Mouse (Mus musculus): ENCODE measurements around the gene Tceanc2. TPM values are rescaled to one million over a fixed set of nuclear protein-coding genes. Genes with fewer than 3 reads are reported as not detected.

Tceanc2 gene
- total and polyA plus RNA-seq, 3 experiments, result 1.9 to 9.4 TPM; not detected in 1

- DNase-seq (ENCODE audit: low read depth, low spot score), result peak; percentile 42
- Histone ChIP-seq H3K4me3 (ENCODE audit: control insufficient read depth in 1 of 2, insufficient read depth in 1 of 2, low read depth in 2 of 2, low read length in 2 of 2) (peak overlapping the region in 1 of 2 experiments; percentile 18; a peak in 2 of 4 replicates), H3K9me3 (replicated peaks; ENCODE audit: insufficient read depth, low read length) (no peaks in the 10 kb centered on the region), H3K27me3 (ENCODE audit: control insufficient read depth in 1 of 2, insufficient read depth in 2 of 2, low read length in 2 of 2) (no peaks in the 10 kb centered on the region), H3K9ac (ENCODE audit: control insufficient read depth, low read depth, low read length, poor library complexity, severe bottlenecking) (no peak overlapping the region), H3K27ac (ENCODE audit: control insufficient read depth, low read depth, low read length) (no peak overlapping the region), H3K4me1 (ENCODE audit: control insufficient read depth in 1 of 2, insufficient read depth in 2 of 2, low read length in 2 of 2) (peaks cover 6 to 11% of the 10 kb centered on the region in 2 experiments), H3K79me2 (ENCODE audit: control insufficient read depth, insufficient read depth, low read length, poor library complexity) (no peaks in the 10 kb centered on the region), H3K36me3 (ENCODE audit: control insufficient read depth in 1 of 2, insufficient read depth in 2 of 2, low read length in 2 of 2) (0 out of 4 replicates have a peak, but pooled peaks cover 0 to 6% of the 10 kb centered on the region in 2 experiments)
- TF ChIP-seq BHLHE40 (IDR thresholded peaks at IDR 0.05; ENCODE audit: borderline replicate concordance, low read depth, low read length) (no peak), ZKSCAN1 (IDR thresholded peaks at IDR 0.05; ENCODE audit: low read depth, low read length) (no peak), GATA1 (IDR thresholded peaks at IDR 0.05; ENCODE audit: low read depth, low read length) (peak; percentile 55), SMC3 (IDR thresholded peaks at IDR 0.05; ENCODE audit: low read depth, low read length) (0 out of 2 replicates have a peak, but pooled peaks have one; percentile 2), RCOR1 (IDR thresholded peaks at IDR 0.05; ENCODE audit: low read depth, low read length) (peak; percentile 73), EP300 (IDR thresholded peaks at IDR 0.05; ENCODE audit: low read depth in 1 of 2, low read length in 2 of 2) (peak; percentile 24 to 31; a peak in 2 of 4 replicates), MAX (IDR thresholded peaks at IDR 0.05; ENCODE audit: low read length) (0 out of 2 replicates have a peak, but pooled peaks have one; percentile 23), TAL1 (IDR thresholded peaks at IDR 0.05; ENCODE audit: low read length) (no peak), SIN3A (IDR thresholded peaks at IDR 0.05; ENCODE audit: low read length) (peak; percentile 47)
Measured at GRCm38 (mm10) chr4:107159166-107159773, 19.6 kb downstream of the Tceanc2 start.

- 0 out of 4 replicates have a peak, but pooled peaks cover 0 to 6% of the 10 kb centered on the region in 2 experiments for H3K36me3 ChIP-seq (ENCODE audit: control insufficient read depth in 1 of 2, insufficient read depth in 2 of 2, low read length in 2 of 2)
Measured at GRCm38 (mm10) chr4:107156983-107157401, 21.9 kb downstream of the Tceanc2 start.

GRCm38 (mm10) chr4:107152571-107152970, 26.3 kb downstream of the Tceanc2 start:
- Histone ChIP-seq H3K4me3 (ENCODE audit: control insufficient read depth in 1 of 2, insufficient read depth in 1 of 2, low read depth in 2 of 2, low read length in 2 of 2) (no peak overlapping the region), H3K9ac (ENCODE audit: control insufficient read depth, low read depth, low read length, poor library complexity, severe bottlenecking) (no peak overlapping the region), H3K4me1 (ENCODE audit: control insufficient read depth in 1 of 2, insufficient read depth in 2 of 2, low read length in 2 of 2) (no peaks in the 10 kb centered on the region), H3K79me2 (ENCODE audit: control insufficient read depth, insufficient read depth, low read length, poor library complexity) (no peaks in the 10 kb centered on the region), H3K36me3 (ENCODE audit: control insufficient read depth in 1 of 2, insufficient read depth in 2 of 2, low read length in 2 of 2) (no peaks in the 10 kb centered on the region), H3K27ac (ENCODE audit: control insufficient read depth, low read depth, low read length) (no peak overlapping the region), H3K27me3 (ENCODE audit: control insufficient read depth in 1 of 2, insufficient read depth in 2 of 2, low read length in 2 of 2) (no peaks in the 10 kb centered on the region), H3K9me3 (replicated peaks; ENCODE audit: insufficient read depth, low read length) (no peaks in the 10 kb centered on the region)
- TF ChIP-seq UBTF (IDR thresholded peaks at IDR 0.05; ENCODE audit: borderline replicate concordance, insufficient read depth, low read depth, low read length) (no peak), GATA1 (IDR thresholded peaks at IDR 0.05; ENCODE audit: low read depth, low read length) (no peak), RAD21 (IDR thresholded peaks at IDR 0.05; ENCODE audit: low read depth, low read length) (no peak), ETS1 (IDR thresholded peaks at IDR 0.05; ENCODE audit: low read depth, low read length) (no peak), MYC (IDR thresholded peaks at IDR 0.05; ENCODE audit: low read depth, low read length) (no peak), ZKSCAN1 (IDR thresholded peaks at IDR 0.05; ENCODE audit: low read depth, low read length) (no peak), JUND (IDR thresholded peaks at IDR 0.05; ENCODE audit: low read depth, low read length) (no peak), KAT2A (conservative IDR thresholded peaks at IDR 0.05; ENCODE audit: low read depth, low read length) (no peak), CHD2 (IDR thresholded peaks at IDR 0.05; ENCODE audit: low read length) (no peak), MAFK (IDR thresholded peaks at IDR 0.05; ENCODE audit: borderline replicate concordance, low read depth, low read length) (no peak), NELFE (IDR thresholded peaks at IDR 0.05; ENCODE audit: low read depth, low read length) (no peak), BHLHE40 (IDR thresholded peaks at IDR 0.05; ENCODE audit: borderline replicate concordance, low read depth, low read length) (no peak), E2F4 (IDR thresholded peaks at IDR 0.05; ENCODE audit: borderline replicate concordance, low read depth, low read length) (no peak), HCFC1 (IDR thresholded peaks at IDR 0.05; ENCODE audit: low read depth, low read length) (no peak), ZC3H11A (IDR thresholded peaks at IDR 0.05; ENCODE audit: low read depth, low read length) (no peak), MAX (IDR thresholded peaks at IDR 0.05; ENCODE audit: low read length) (no peak), CHD1 (IDR thresholded peaks at IDR 0.05; ENCODE audit: low read depth, low read length) (no peak), SIN3A (IDR thresholded peaks at IDR 0.05; ENCODE audit: low read length) (no peak), MAZ (IDR thresholded peaks at IDR 0.05; ENCODE audit: low read depth, low read length) (no peak), CTCF (IDR thresholded peaks at IDR 0.05 in 2 of 3, conservative IDR thresholded peaks at IDR 0.05 in 1 of 3; ENCODE audit: control insufficient read depth in 1 of 3, insufficient read depth in 1 of 3, low read depth in 2 of 3, low read length in 3 of 3, poor library complexity in 1 of 3, severe bottlenecking in 1 of 3) (no peak)
- DNase-seq (ENCODE audit: low read depth, low spot score), result no peak

More at GRCm38 (mm10) chr4:107156983-107157401, 21.9 kb downstream of the Tceanc2 start:
- TF ChIP-seq ZNF384 (IDR thresholded peaks at IDR 0.05; ENCODE audit: low read depth, low read length) (no peak), ZKSCAN1 (IDR thresholded peaks at IDR 0.05; ENCODE audit: low read depth, low read length) (no peak)
- peaks cover 6 to 11% of the 10 kb centered on the region in 2 experiments for H3K4me1 ChIP-seq (ENCODE audit: control insufficient read depth in 1 of 2, insufficient read depth in 2 of 2, low read length in 2 of 2)
- DNase-seq (ENCODE audit: low read depth, low spot score), result no peak
- no peaks in the 10 kb centered on the region for H3K27me3 ChIP-seq (ENCODE audit: control insufficient read depth in 1 of 2, insufficient read depth in 2 of 2, low read length in 2 of 2)
- no peak overlapping the region for H3K9ac ChIP-seq (ENCODE audit: control insufficient read depth, low read depth, low read length, poor library complexity, severe bottlenecking)
- H3K4me3 ChIP-seq (ENCODE audit: control insufficient read depth in 1 of 2, insufficient read depth in 1 of 2, low read depth in 2 of 2, low read length in 2 of 2), result no peak overlapping the region
- H3K9me3 ChIP-seq (replicated peaks; ENCODE audit: insufficient read depth, low read length), result no peaks in the 10 kb centered on the region
- no peak overlapping the region for H3K27ac ChIP-seq (ENCODE audit: control insufficient read depth, low read depth, low read length)
- no peaks in the 10 kb centered on the region for H3K79me2 ChIP-seq (ENCODE audit: control insufficient read depth, insufficient read depth, low read length, poor library complexity)

All from MEL (cell line).